Mouse (Mus musculus) mature B cell (primary cell): Measurements from ENCODE around the gene Fam129a.
"Not testable (repeated sequence)": the region's sequence is repeated elsewhere in the genome, so short reads cannot be mapped to it uniquely, and the experiment has no call there.

Experiments
- in situ Hi-C: fragments of 300-500 bp; cut with MboI; formaldehyde crosslinking; loops from 2 replicates; pipeline ENCODE4 v1.14.3; 2019

The Fam129a gene

GRCm38 (mm10) chr1:151662958-151663357 is 92.0 kb downstream of the Fam129a start:
- in situ Hi-C loops = no loop called here

DNA sequence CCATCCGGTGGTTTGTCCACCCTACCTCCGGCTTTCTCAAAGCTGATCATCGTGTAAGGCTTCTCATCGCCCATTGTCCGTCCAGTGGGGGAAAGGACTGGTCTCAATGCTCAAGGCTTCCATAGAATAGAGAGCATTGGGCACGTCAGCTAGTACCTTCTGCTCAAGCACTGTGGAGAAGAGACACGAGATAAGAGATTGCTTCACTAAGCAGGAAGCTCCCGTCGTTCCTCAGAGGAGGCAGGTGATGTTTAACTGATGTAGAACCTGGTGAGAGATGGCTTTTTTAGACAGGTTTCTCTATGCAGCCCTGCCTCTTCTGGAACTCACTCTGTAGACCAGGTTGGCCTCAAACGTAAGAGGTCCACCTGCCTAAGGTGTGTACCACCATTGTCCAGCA is 93.4 kb downstream of the Fam129a start:
- in situ Hi-C loops = no loop called here

DNA sequence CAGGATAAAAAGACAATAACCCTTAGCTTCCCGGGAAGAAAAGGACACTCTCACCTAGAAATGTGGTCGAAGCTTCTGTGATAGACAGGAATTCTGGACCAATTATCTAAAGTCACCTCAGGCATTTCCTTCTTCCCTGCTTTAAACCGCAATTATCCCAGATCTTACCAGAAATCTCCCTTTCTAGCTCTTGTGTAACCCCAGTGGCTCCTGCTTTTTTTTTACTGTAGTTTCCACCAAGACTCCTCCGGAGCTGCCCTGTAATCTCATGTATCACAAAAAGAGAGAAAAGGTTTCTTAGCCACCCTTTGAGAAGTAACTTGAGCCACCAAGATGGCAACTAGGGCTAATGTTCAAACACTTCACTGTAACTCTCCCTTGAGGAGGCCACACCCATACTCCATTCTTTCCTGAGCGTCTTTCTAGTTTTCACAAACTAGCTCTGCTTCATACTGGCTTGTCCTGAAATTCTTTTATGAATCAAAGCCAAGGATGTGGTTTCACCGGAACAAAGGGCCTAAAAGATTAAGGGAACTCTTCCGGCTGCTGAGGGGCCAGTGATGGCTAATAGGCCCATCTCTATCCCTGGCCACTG is 93.9 kb downstream of the Fam129a start:
- in situ Hi-C loops = no loop called here

DNA sequence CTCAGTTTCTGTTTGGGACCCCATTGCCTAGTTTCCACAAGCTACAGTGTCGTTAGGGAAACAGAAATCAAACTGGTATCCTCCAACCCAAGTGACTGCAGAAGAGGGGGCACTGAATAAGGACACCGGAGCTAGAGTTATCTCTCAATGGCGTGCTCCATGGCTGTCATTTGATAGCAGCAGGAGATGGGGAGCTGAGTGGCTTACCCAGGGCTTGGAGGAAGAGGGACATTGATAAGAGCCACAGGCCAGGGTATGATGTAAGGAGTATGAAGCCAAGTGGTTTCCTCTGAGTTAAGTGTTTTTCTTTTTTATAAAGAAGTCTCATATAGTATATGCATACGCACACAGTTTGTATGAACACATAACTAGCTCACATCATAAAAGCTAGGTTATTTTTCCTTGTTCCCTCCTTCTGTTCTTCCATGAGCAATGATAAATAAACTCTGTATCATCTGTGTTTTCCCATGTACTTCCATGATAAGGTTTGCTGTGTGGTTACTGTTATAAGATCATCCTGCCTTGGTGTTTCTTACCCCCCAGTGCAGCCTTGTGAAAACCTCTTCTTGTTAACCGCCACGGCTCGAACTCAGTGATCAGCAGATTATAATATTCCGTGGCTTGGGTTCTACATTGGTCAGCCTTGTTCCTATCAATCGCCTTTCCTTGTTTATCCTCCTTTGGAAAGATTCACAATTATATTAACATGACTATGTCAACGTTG is 96.5 kb downstream of the Fam129a start:
- in situ Hi-C loops = no loop called here

DNA sequence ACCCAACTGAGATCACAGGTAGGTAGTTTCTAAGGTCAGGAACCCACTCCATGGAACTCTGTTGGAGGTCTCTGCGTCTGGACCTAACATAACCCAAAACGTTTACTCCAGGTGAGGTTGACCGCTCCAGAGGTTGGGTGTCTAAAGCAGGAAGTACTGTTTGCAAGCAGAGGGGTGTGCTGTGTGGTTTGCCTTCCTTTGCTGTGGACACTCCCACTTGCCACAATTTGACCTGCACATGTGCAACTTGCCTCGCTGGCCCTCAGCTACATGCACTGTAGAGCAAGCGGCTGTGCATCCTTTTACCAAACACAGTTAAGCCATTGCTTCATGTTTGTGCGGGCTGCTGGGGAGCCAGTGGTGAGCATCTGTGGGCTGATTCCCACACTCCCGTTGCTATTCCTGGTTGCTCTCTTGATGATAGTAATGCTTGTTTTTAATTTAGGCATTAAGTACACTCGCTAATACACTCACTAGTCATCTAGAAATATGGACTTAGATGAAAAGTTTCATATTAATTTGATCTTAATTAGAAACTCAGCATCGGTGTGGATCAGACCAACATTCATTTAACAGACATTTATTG is 99.1 kb downstream of the Fam129a start:
- in situ Hi-C loops = no loop called here

- in situ Hi-C loops = no loop called here
Measured at GRCm38 (mm10) chr1:151675684-151676083, 104.7 kb downstream of the Fam129a start.

GRCm38 (mm10) chr1:151677185-151677809 is 106.3 kb downstream of the Fam129a start:
- in situ Hi-C loops = no loop called here

GRCm38 (mm10) chr1:151677975-151678374 is 107.0 kb downstream of the Fam129a start:
- in situ Hi-C loops = no loop called here

GRCm38 (mm10) chr1:151679153-151679552 is 108.2 kb downstream of the Fam129a start:
- in situ Hi-C loops = no loop called here

DNA sequence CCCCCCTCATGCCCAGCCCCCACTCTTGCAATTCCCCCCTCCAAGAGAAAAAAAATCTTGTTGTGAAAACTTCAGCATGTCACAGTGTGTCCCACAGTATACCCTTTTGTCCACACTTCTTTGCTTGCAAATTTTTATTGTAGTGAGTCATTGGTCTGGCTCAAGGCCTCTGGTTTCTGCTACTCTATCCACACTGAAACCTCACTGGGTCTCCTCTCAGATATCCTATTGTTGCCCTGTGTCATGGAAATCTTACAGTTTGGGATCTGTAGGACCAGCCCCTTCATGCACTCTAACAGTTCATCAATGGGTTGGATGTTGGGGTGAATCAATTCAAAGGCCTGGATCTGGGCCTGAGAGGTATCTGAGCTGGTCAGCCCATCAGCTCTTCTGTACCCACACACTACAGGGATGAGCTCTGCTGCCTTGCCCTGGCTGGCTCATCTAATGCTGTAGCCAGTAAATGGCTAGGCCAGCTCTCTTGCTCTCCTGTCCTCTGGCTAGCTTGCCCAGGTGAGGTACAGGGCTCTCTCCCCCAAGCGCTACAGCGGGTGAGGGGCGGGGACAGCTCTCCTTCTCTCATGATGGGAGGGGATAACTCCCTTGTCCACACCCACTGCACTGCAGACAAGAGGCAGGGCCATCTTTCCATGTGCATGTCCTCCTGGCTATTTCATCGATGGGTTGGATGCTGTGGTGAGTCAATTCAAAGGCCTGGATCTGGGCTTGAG is 109.1 kb downstream of the Fam129a start:
- in situ Hi-C loops = no loop called here

- in situ Hi-C loops = no loop called here
Measured at GRCm38 (mm10) chr1:151680971-151681370, 110.0 kb downstream of the Fam129a start.

GRCm38 (mm10) chr1:151682896-151683295 is 111.9 kb downstream of the Fam129a start:
- in situ Hi-C loops = no loop called here

DNA sequence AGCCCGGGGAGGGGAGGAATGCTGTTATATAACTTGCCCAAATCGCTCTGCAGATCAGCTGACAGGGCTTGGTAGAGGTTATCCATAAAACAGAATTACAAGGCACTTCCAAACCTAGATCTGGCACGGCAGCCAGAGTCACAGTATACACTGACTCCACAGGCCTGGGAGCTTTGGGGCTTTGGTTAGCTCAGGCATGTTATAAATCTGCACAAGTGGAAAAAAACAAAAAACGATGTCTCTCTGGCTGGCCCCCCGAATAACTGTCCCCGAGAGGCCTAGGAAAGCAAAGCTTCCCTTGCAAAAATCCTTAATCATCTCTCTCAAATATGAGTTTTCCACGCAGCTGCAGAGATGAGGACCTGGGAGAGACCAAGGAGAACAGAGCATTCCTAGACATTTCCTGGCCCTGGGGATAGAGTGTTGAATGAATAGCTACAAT is 113.5 kb downstream of the Fam129a start:
- in situ Hi-C loops = no loop called here

DNA sequence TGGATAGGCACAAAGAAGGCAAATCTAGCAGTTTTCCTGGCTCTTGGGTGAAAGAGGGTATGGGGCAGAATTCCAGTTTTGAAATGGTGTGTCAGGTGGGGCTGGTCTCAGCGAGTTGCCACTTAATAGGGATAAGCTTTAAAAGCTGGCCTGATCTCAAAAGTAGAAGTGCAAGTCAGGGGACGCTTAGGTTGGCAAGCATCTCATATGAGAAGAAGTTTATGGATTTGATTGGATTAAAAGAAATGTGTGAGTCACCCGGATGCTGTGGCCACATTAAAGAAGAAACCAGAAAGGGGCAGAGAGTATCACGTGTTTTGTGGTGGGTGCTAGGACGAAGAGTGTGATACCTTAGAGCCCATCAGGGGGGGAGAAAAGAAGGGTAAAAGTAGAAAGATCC is 114.0 kb downstream of the Fam129a start:
- in situ Hi-C loops = no loop called here

GRCm38 (mm10) chr1:151685666-151686309 is 114.8 kb downstream of the Fam129a start:
- in situ Hi-C loops = no loop called here

- in situ Hi-C loops = no loop called here
Measured at GRCm38 (mm10) chr1:151686696-151687095, 115.7 kb downstream of the Fam129a start.

- in situ Hi-C loops = no loop called here
Measured at GRCm38 (mm10) chr1:151689032-151689431, 118.0 kb downstream of the Fam129a start.

- in situ Hi-C loops = no loop called here
Measured at GRCm38 (mm10) chr1:151689561-151689960, 118.6 kb downstream of the Fam129a start.

DNA sequence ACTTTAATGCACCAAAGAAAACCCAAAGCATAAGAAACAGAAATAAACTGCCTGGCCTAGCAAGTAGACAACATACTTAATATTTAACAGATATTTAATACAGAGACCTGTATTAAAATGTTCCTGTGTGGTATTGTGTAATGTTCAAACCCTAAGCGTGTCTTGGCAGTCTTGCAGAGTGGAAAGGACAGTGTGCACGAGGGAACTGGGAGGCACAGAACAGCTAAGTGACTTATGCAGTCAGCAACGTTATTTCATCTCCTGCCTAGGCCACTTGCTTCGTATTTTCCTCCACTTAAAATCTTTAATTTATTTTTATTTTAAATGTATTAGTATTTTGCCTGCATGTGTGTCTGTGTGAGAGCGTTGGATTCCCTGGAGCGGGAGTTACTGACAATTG is 119.1 kb downstream of the Fam129a start:
- in situ Hi-C loops = no loop called here

DNA sequence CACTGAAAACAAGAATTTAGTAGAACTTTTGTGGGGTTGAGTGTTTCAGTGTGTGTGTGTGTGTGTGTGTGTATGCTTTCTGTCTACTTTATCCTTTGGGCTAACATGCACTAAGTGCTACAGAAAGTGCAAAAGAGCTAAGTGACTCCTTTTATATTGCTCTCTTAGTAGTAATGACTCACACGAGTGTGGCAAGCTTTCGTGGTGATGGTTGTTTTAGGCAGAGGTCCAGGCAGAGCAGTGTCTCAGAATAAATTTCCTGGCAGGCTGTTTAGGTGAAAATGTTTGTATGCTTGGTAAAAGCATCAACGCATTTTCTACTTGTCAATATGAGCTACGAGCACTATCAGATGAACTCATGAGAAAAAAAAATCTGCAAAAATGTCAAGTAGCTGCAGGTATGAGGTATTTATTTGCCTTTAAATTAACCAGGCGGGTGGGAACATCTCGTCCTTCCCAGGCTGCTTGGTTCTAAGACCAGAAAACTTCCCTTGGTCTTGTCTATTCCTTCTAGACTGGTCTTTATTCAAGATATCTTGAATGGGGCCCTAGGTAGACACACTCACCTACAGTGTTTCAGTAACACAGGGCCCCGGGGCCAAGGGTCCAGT is 119.7 kb downstream of the Fam129a start:
- in situ Hi-C loops = no loop called here

- in situ Hi-C loops = not testable (repeated sequence)
Measured at GRCm38 (mm10) chr1:151692867-151693266, 121.9 kb downstream of the Fam129a start.
